Mouse (Mus musculus) neural tube, embryonic 15.5 days (tissue): ENCODE results near the gene Atp5l. TPM values are rescaled to one million over a fixed set of nuclear protein-coding genes. Genes with fewer than 3 reads are reported as not detected.
A peak's percentile ranks its signal among the peaks of the same experiment; 100 is the strongest.

ENCODE experiments used
- ATAC-seq: fragments of 200-750 bp; cut with Nextera tagmentation; 2 replicates; pipeline ENCODE4 v1.8.0; 2017; ENCODE audit warnings: mild to moderate bottlenecking, moderate TSS enrichment, moderate library complexity; ENCODE audit not compliant: low FRiP score
- H3K27ac ChIP-seq: fragments of 300-500 bp; sonication (generic); replicated peaks from 2 replicates; pipeline ENCODE4 v1.5.1; 2015; ENCODE audit warnings: mild to moderate bottlenecking, inconsistent platforms
- H3K27me3 ChIP-seq: fragments of 300-500 bp; sonication (generic); replicated peaks from 2 replicates; pipeline ENCODE4 v1.6.1; 2015; ENCODE audit warnings: inconsistent platforms
- H3K36me3 ChIP-seq: fragments of 300-500 bp; sonication (generic); 2 replicates; pipeline ENCODE4 v1.6.1; 2015; ENCODE audit warnings: inconsistent platforms
- H3K4me1 ChIP-seq: fragments of 300-500 bp; sonication (generic); 2 replicates; pipeline ENCODE4 v1.6.1; 2015; ENCODE audit warnings: inconsistent platforms
- H3K4me2 ChIP-seq: fragments of 300-500 bp; sonication (generic); 2 replicates; pipeline ENCODE4 v1.6.1; 2015; ENCODE audit warnings: inconsistent platforms, mild to moderate bottlenecking, moderate library complexity
- H3K4me3 ChIP-seq: fragments of 300-500 bp; sonication (generic); replicated peaks from 2 replicates; pipeline ENCODE4 v1.5.1; 2015; ENCODE audit warnings: mild to moderate bottlenecking, inconsistent platforms
- H3K9ac ChIP-seq: fragments of 300-500 bp; sonication (generic); replicated peaks from 2 replicates; pipeline ENCODE4 v1.6.1; 2015; ENCODE audit warnings: mild to moderate bottlenecking, inconsistent platforms
- H3K9me3 ChIP-seq: fragments of 300-500 bp; sonication (generic); replicated peaks from 2 replicates; pipeline ENCODE4 v1.6.1; 2016; ENCODE audit warnings: inconsistent platforms
- WGBS: fragments of 180-500 bp; shearing (Covaris S2); methylation state at CpG from one replicate; pipeline ENCODE4 v1.1.7; 2015; ENCODE audit warnings: mixed read lengths; 5-methylcytosine and 5-hydroxymethylcytosine counted together
- polyA plus RNA-seq: library from polyadenylated mRNA; unstranded; fragments of >200 nt; fragmentation: Nextera tagmentation; extraction: Ambion mirVana; gene quantifications from 2 replicates; pipeline ENCODE4 v1.2.1, GENCODE M21; 2015

The Atp5l gene
- polyA plus RNA-seq, 1 experiment from 2014 or later, result 890 TPM

DNA sequence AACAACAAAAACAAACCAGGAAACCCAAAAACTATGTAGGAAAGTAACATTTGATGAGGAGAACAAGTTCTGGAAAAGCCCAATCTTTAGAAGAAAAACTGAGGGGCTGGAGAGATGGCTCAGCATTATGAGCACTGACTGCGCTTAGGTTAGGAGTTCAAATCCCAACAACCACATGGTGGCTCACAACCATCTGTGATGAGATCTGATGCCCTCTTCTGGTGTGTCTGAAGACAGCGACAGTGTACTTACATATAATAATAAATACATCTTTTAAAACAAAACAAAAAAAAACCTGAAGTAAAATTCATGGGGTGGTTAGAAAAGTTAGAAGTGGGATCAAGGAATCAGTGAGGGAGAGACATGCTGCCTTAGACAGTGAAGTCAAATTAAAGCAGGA is 1.0 kb upstream of the Atp5l start:
- H3K4me2 ChIP-seq, result peak overlapping the region; percentile 74
- H3K9ac ChIP-seq, result peak overlapping the region; percentile 96; the same call in 1 of the 2 replicates
- H3K9me3 ChIP-seq, result no peaks in the 10 kb centered on the region
- H3K27ac ChIP-seq, result peak overlapping the region; percentile 94
- no peaks in the 10 kb centered on the region for H3K27me3 ChIP-seq
- H3K4me1 ChIP-seq, result peaks cover 19% of the 10 kb centered on the region
- no peak for ATAC-seq
- WGBS, result 70% methylated on average over 2 of the region's 2 CpGs
- peak overlapping the region; percentile 98 for H3K4me3 ChIP-seq
- H3K36me3 ChIP-seq, result peaks cover 9% of the 10 kb centered on the region

DNA sequence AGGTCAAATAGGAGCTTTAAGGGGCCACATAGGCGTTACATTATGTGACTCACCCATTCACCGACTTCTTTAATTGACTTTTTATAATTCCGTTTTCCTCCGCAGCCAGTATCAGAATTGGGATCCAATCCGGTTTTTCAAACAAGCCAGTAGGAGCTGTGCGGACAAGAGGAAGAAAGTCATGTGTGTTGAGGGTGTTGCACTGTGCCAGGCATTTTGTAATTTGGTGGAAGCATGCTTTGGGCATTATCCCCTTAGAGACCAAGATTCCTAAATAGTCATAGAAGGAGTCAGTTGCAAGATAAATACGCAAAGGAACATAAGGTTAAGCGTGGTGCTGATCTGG is 554 bp upstream of the Atp5l start:
- Histone ChIP-seq H3K9ac (peak overlapping the region; percentile 96), H3K27ac (peak overlapping the region; percentile 94), H3K36me3 (peaks cover 9% of the 10 kb centered on the region), H3K9me3 (no peaks in the 10 kb centered on the region), H3K27me3 (no peaks in the 10 kb centered on the region), H3K4me2 (peak overlapping the region; percentile 74), H3K4me3 (peak overlapping the region; percentile 98), H3K4me1 (peaks cover 20% of the 10 kb centered on the region)
- WGBS, result 1% methylated on average over 8 of the region's 8 CpGs
- peak; percentile 94 for ATAC-seq

GRCm38 (mm10) chr9:44919606-44920005 is 936 bp downstream of the Atp5l start:
- Histone ChIP-seq H3K9me3 (no peaks in the 10 kb centered on the region), H3K27ac (no peak overlapping the region), H3K9ac (peak overlapping the region; percentile 96), H3K27me3 (no peaks in the 10 kb centered on the region), H3K4me3 (peak overlapping the region; percentile 98), H3K36me3 (peaks cover 6% of the 10 kb centered on the region; the same call in 1 of the 2 replicates), H3K4me2 (peak overlapping the region; percentile 74), H3K4me1 (peaks cover 33% of the 10 kb centered on the region)
- 38% methylated on average over 2 of the region's 2 CpGs for WGBS
- ATAC-seq, result no peak

DNA sequence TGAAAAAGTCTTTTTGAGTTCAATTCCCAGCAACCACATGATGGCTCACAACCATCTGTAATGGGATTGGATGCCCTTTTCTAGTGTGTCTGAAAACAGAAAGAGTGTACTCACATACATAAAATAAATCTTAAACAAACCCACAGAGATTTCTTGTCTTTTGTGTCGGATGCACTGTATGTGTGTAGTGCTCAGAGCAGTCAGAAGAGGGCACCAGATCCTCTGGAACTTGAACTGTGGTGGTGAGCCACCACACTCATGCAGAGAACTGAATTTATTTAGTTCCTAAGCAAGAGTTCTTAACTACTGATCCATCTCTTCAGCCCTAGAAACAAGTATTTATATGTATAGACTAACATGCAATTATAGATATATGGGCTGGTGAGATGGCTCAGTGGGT is 4.3 kb downstream of the Atp5l start:
- Histone ChIP-seq H3K4me1 (peaks cover 25% of the 10 kb centered on the region), H3K4me2 (no peak overlapping the region), H3K9ac (no peak overlapping the region), H3K27ac (no peak overlapping the region), H3K9me3 (no peaks in the 10 kb centered on the region), H3K27me3 (no peaks in the 10 kb centered on the region), H3K36me3 (peaks cover 16% of the 10 kb centered on the region), H3K4me3 (no peak overlapping the region)
- ATAC-seq, result no peak
- WGBS, result 36% methylated on average over 1 of the region's 1 CpGs

DNA sequence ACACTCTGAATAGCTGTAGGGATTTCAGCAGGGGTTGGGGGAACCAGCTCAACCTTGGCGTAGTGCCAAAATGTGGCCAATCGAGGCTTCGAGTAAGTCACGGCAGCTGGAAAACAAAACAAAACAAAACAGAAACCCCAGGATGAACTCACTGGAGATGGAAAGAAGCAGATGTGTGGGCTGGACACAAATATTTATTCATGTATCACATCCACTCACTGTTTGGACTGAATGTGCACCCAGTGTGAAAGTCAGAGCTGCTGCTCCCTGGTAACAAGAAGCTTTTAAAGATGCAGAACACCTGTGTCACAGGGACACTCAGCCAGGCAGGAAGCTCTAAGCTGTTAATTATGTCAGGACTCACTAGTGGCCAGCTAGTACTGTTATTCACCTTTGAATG is 5.8 kb downstream of the Atp5l start:
- no peaks in the 10 kb centered on the region for H3K27me3 ChIP-seq
- H3K36me3 ChIP-seq, result peaks cover 28% of the 10 kb centered on the region
- no peak overlapping the region for H3K4me2 ChIP-seq
- no peak overlapping the region for H3K9ac ChIP-seq
- H3K9me3 ChIP-seq, result no peaks in the 10 kb centered on the region
- ATAC-seq, result no peak
- WGBS, result 32% methylated on average over 4 of the region's 4 CpGs
- H3K4me1 ChIP-seq, result peaks cover 25% of the 10 kb centered on the region
- H3K4me3 ChIP-seq, result no peak overlapping the region
- 0 out of 2 replicates have a peak overlapping the region, but pooled peaks have one; percentile 7 for H3K27ac ChIP-seq

DNA sequence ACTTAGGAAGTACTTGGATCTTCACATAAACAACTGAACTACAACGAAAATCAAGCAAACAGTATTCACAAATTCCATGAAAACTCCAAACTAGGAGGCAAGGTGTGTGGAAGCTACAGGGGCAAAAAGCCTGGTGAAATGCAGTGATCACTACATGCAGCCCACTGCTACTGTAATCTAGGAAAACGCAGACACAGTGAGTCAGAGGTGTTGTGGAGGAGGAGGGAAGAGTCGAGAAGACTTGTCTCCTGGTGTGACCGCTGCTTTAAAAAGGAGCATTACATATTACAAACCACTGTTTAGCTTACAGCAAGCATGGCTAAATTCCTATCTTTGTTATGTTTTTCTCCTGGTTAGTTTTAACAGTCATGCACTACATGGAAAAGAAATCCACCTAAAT is 9.2 kb downstream of the Atp5l start:
- Histone ChIP-seq H3K4me2 (no peak overlapping the region), H3K4me1 (peaks cover 14% of the 10 kb centered on the region), H3K9ac (no peak overlapping the region), H3K9me3 (no peaks in the 10 kb centered on the region), H3K27me3 (no peaks in the 10 kb centered on the region), H3K27ac (no peak overlapping the region), H3K4me3 (no peak overlapping the region), H3K36me3 (peaks cover 28% of the 10 kb centered on the region)
- WGBS, result 98% methylated on average over 4 of the region's 4 CpGs
- ATAC-seq, result no peak

- H3K27me3 ChIP-seq, result no peaks in the 10 kb centered on the region
- no peak overlapping the region for H3K27ac ChIP-seq
- no peak overlapping the region for H3K4me2 ChIP-seq
- no peak overlapping the region for H3K4me3 ChIP-seq
- H3K9me3 ChIP-seq, result no peaks in the 10 kb centered on the region
- H3K4me1 ChIP-seq, result no peaks in the 10 kb centered on the region
- ATAC-seq, result no peak
- no peak overlapping the region for H3K9ac ChIP-seq
- WGBS, result 81% methylated on average over 4 of the region's 4 CpGs
- peaks cover 5% of the 10 kb centered on the region for H3K36me3 ChIP-seq
These were observed 14.9 kb downstream of the Atp5l start for GRCm38 (mm10) chr9:44905620-44906019.

GRCm38 (mm10) chr9:44904964-44905363 is 15.6 kb downstream of the Atp5l start:
- Histone ChIP-seq H3K9ac (no peak overlapping the region), H3K4me2 (no peak overlapping the region), H3K4me3 (no peak overlapping the region), H3K9me3 (no peaks in the 10 kb centered on the region), H3K36me3 (no peaks in the 10 kb centered on the region), H3K4me1 (no peaks in the 10 kb centered on the region), H3K27ac (no peak overlapping the region), H3K27me3 (no peaks in the 10 kb centered on the region)
- WGBS, result 57% methylated on average over 5 of the region's 5 CpGs
- ATAC-seq, result no peak

DNA sequence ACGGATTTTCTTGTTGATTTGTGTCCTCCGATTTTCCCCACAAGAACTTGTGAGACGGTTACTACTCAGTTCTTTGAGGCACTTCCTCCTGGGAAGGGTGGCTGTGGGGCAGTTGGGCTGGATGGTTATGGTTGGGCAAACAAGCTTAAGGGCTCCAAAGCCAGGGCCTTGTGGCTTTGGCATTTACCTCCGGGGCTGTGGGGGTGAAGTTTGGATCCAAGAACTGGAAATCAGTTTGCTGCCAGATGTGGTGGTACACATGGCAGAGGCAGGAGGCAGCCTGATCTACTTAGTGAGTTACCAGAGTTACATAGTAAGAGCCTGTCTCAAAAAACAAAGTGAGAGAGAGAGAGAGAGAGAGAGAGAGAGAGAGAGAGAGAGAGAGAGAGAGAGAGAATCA is 16.7 kb downstream of the Atp5l start:
- Histone ChIP-seq H3K9me3 (no peaks in the 10 kb centered on the region), H3K27me3 (no peaks in the 10 kb centered on the region), H3K36me3 (no peaks in the 10 kb centered on the region), H3K4me1 (no peaks in the 10 kb centered on the region), H3K27ac (no peak overlapping the region), H3K4me3 (no peak overlapping the region), H3K9ac (no peak overlapping the region), H3K4me2 (no peak overlapping the region)
- 92% methylated on average over 4 of the region's 4 CpGs for WGBS
- no peak for ATAC-seq

GRCm38 (mm10) chr9:44900402-44900801 is 20.1 kb downstream of the Atp5l start:
- H3K4me3 ChIP-seq, result no peak overlapping the region
- no peak overlapping the region for H3K27ac ChIP-seq
- no peaks in the 10 kb centered on the region for H3K36me3 ChIP-seq
- no peaks in the 10 kb centered on the region for H3K27me3 ChIP-seq
- no peak overlapping the region for H3K4me2 ChIP-seq
- ATAC-seq, result no peak
- WGBS, result 62% methylated on average over 4 of the region's 4 CpGs
- H3K9ac ChIP-seq, result no peak overlapping the region
- H3K9me3 ChIP-seq, result no peaks in the 10 kb centered on the region
- H3K4me1 ChIP-seq, result no peaks in the 10 kb centered on the region

GRCm38 (mm10) chr9:44899716-44900115 is 20.8 kb downstream of the Atp5l start:
- no peak overlapping the region for H3K27ac ChIP-seq
- H3K4me1 ChIP-seq, result no peaks in the 10 kb centered on the region
- no peaks in the 10 kb centered on the region for H3K27me3 ChIP-seq
- no peak for ATAC-seq
- no peak overlapping the region for H3K4me3 ChIP-seq
- no peaks in the 10 kb centered on the region for H3K9me3 ChIP-seq
- H3K4me2 ChIP-seq, result no peak overlapping the region
- 89% methylated on average over 3 of the region's 3 CpGs for WGBS
- no peaks in the 10 kb centered on the region for H3K36me3 ChIP-seq
- H3K9ac ChIP-seq, result no peak overlapping the region

DNA sequence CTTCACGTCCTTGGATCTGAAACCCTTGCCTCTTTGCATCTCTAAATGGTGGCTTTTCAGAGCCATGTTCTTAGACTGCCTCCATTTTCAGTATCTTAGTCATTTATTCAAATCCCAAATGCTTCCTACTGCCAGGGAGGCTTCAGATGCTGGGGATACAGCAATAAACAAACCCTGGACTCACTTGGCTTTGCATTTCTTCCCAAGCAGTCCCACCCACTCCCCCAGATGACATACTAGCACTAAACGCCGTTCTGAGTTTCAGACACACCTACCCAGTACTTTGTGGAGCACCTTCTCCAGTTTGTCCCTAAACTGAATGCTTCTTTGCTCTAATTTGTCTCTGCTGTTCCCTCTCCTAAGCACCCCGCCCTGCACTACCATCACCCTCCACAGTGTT is 23.5 kb downstream of the Atp5l start:
- 62% methylated on average over 4 of the region's 4 CpGs for WGBS
- ATAC-seq, result no peak
- H3K4me3 ChIP-seq, result no peak overlapping the region
- no peak overlapping the region for H3K9ac ChIP-seq
- no peaks in the 10 kb centered on the region for H3K9me3 ChIP-seq
- H3K4me1 ChIP-seq, result no peaks in the 10 kb centered on the region
- H3K36me3 ChIP-seq, result no peaks in the 10 kb centered on the region
- H3K4me2 ChIP-seq, result no peak overlapping the region
- no peak overlapping the region for H3K27ac ChIP-seq
- H3K27me3 ChIP-seq, result no peaks in the 10 kb centered on the region

GRCm38 (mm10) chr9:44892664-44893063 is 27.9 kb downstream of the Atp5l start:
- no peak overlapping the region for H3K27ac ChIP-seq
- no peaks in the 10 kb centered on the region for H3K36me3 ChIP-seq
- ATAC-seq, result no peak
- no peak overlapping the region for H3K9ac ChIP-seq
- H3K9me3 ChIP-seq, result no peaks in the 10 kb centered on the region
- no peaks in the 10 kb centered on the region for H3K27me3 ChIP-seq
- 67% methylated on average over 3 of the region's 3 CpGs for WGBS
- H3K4me2 ChIP-seq, result no peak overlapping the region
- no peaks in the 10 kb centered on the region for H3K4me1 ChIP-seq
- no peak overlapping the region for H3K4me3 ChIP-seq
